Mouse (Mus musculus) brain, embryonic 18.5 days (tissue): ENCODE results near the gene Fam189a1.
A peak's percentile ranks its signal among the peaks of the same experiment; 100 is the strongest.

ENCODE experiments used
- DNase-seq: peaks from one replicate; pipeline ENCODE4 v3.0.0-alpha.2; 2012; ENCODE audit warnings: low read depth, low spot score

The Fam189a1 gene

GRCm38 (mm10) chr7:65156514-65156911 lies at the start of gene Fam189a1:
Fam189a1 (minus strand) TSS chr7:65156570.
- no peak for DNase-seq

- DNase-seq = no peak
Measured at GRCm38 (mm10) chr7:65206021-65206420, 49.7 kb upstream of the Fam189a1 start.

- DNase-seq = no peak
Measured at GRCm38 (mm10) chr7:65202719-65203118, 46.3 kb upstream of the Fam189a1 start.

- no peak for DNase-seq
Measured at GRCm38 (mm10) chr7:65180694-65181093, 24.3 kb upstream of the Fam189a1 start.

- no peak for DNase-seq
Measured at GRCm38 (mm10) chr7:65170762-65171161, 14.4 kb upstream of the Fam189a1 start.

- DNase-seq = no peak
Measured at GRCm38 (mm10) chr7:65157031-65158025, 958 bp upstream of the Fam189a1 start.

GRCm38 (mm10) chr7:65155628-65156513 lies 499 bp downstream of the Fam189a1 start:
- DNase-seq = no peak

- no peak for DNase-seq
Measured at GRCm38 (mm10) chr7:65154576-65154975, 1.8 kb downstream of the Fam189a1 start.

- DNase-seq = no peak
Measured at GRCm38 (mm10) chr7:65153846-65154245, 2.5 kb downstream of the Fam189a1 start.

- DNase-seq = no peak
Measured at GRCm38 (mm10) chr7:65151526-65151925, 4.8 kb downstream of the Fam189a1 start.

GRCm38 (mm10) chr7:65149040-65149439 lies 7.3 kb downstream of the Fam189a1 start:
- DNase-seq = no peak

GRCm38 (mm10) chr7:65144881-65145280 lies 11.5 kb downstream of the Fam189a1 start:
- no peak for DNase-seq

GRCm38 (mm10) chr7:65141907-65142698 lies 14.3 kb downstream of the Fam189a1 start:
- no peak for DNase-seq

- no peak for DNase-seq
Measured at GRCm38 (mm10) chr7:65140832-65141231, 15.5 kb downstream of the Fam189a1 start.

- no peak for DNase-seq
Measured at GRCm38 (mm10) chr7:65140099-65140498, 16.3 kb downstream of the Fam189a1 start.

- no peak for DNase-seq
Measured at GRCm38 (mm10) chr7:65123766-65124165, 32.6 kb downstream of the Fam189a1 start.

GRCm38 (mm10) chr7:65116903-65117302 lies 39.5 kb downstream of the Fam189a1 start:
- no peak for DNase-seq

GRCm38 (mm10) chr7:65115366-65115765 lies 41.0 kb downstream of the Fam189a1 start:
- DNase-seq = no peak

GRCm38 (mm10) chr7:65111664-65112063 lies 44.7 kb downstream of the Fam189a1 start:
- DNase-seq = no peak

- no peak for DNase-seq
Measured at GRCm38 (mm10) chr7:65105566-65105965, 50.8 kb downstream of the Fam189a1 start.

- DNase-seq = peak; percentile 45
Measured at GRCm38 (mm10) chr7:65105097-65105467, 51.3 kb downstream of the Fam189a1 start.
